Comparison of ENCODE assay signal across 8 mouse cellular contexts in genomic region chr10:63025016-63025415, GRCm38 (mm10). TPM values are rescaled to one million over a fixed set of nuclear protein-coding genes. Genes with fewer than 3 reads are reported as not detected.
DNase-seq lines count a peak whose midpoint lies in the region; ATAC-seq and TF ChIP-seq lines count a peak whose summit lies in the region.

No protein-coding gene starts in this region.

- H3K4me2 ChIP-seq in neural tube, embryonic 12.5 days (replicated peaks): peak overlapping the region; percentile 76

- peak overlapping the region; percentile 99; the same call in 1 of the 2 replicates for H3K9ac ChIP-seq in neural tube, embryonic 12.5 days

- 52% methylated on average over 2 of the region's 2 CpGs for WGBS in limb, embryonic 10.5 days
- 33% methylated on average over 2 of the region's 2 CpGs for WGBS in neural tube, embryonic 12.5 days

- no peaks in the 10 kb centered on the region for H3K27me3 ChIP-seq in limb, embryonic 10.5 days (ENCODE audit: low read depth, poor library complexity, severe bottlenecking)
- H3K27me3 ChIP-seq in neural tube, embryonic 12.5 days (replicated peaks): no peaks in the 10 kb centered on the region

- peak overlapping the region; percentile 99 for H3K27ac ChIP-seq in layer of hippocampus, adult 2 months
- H3K27ac ChIP-seq in limb, embryonic 10.5 days: peak overlapping the region; percentile 100
- peak overlapping the region; percentile 99 for H3K27ac ChIP-seq in neural tube, embryonic 12.5 days

- H3K9me3 ChIP-seq in limb, embryonic 10.5 days (replicated peaks): no peaks in the 10 kb centered on the region
- H3K9me3 ChIP-seq in neural tube, embryonic 12.5 days: no peaks in the 10 kb centered on the region

- peak overlapping the region; percentile 72 for H3K4me3 ChIP-seq in layer of hippocampus, adult 2 months
- H3K4me3 ChIP-seq in limb, embryonic 10.5 days: peak overlapping the region; percentile 97
- H3K4me3 ChIP-seq in neural tube, embryonic 12.5 days: peak overlapping the region; percentile 95; the same call in 1 of the 2 replicates

- H3K4me1 ChIP-seq in limb, embryonic 10.5 days: peaks cover 51% of the 10 kb centered on the region
- H3K4me1 ChIP-seq in neural tube, embryonic 12.5 days: peaks cover 48% of the 10 kb centered on the region

- TF ChIP-seq CTCF in layer of hippocampus, adult 2 months (conservative IDR thresholded peaks at IDR 0.05): no peak

- no peaks in the 10 kb centered on the region for H3K36me3 ChIP-seq in limb, embryonic 10.5 days
- no peaks in the 10 kb centered on the region for H3K36me3 ChIP-seq in neural tube, embryonic 12.5 days

- no peak for DNase-seq in layer of hippocampus, adult 2 months (ENCODE audit: low spot score in 2 of 2)
- no peak for DNase-seq in layer of hippocampus, postnatal 14 days (ENCODE audit: low spot score in 2 of 2)
- peak; percentile 34 for DNase-seq in embryo, embryonic 11 days
- DNase-seq in limb, embryonic 10.5 days (ENCODE audit: low spot score): no peak
- DNase-seq in ovary, postnatal 14 days (ENCODE audit: low spot score): no peak
- no peak for DNase-seq in cerebellum, adult 18-20 months

- ATAC-seq in neural tube, embryonic 12.5 days (ENCODE audit: low FRiP score, low read depth): no peak
- ATAC-seq in inflammation-experienced regulatory T-cells, adult 6 months: no peak

RNA-seq across cellular contexts. Expression of gene Pbld2, which starts 0.9 kb away (rescaled TPM):
- 1 to 10 TPM; 1.6 to 2.2 TPM for total RNA-seq in layer of hippocampus, adult 2 months (2021)
- 1 to 10 TPM; 1.8 to 3.0 TPM for total RNA-seq in layer of hippocampus, postnatal 14 days (2021)
- polyA plus RNA-seq in limb, embryonic 10.5 days (2016; fragmentation: Nextera tagmentation; extraction: Ambion mirVana): 0.94 and 1.1 TPM in 2 replicates
- polyA plus RNA-seq in neural tube, embryonic 12.5 days (2016; fragmentation: Nextera tagmentation; extraction: Ambion mirVana): 0.73 and 0.80 TPM in 2 replicates
- polyA plus RNA-seq in inflammation-experienced regulatory T-cells, adult 6 months (2017; shearing (Covaris generic)): under 1 TPM in 2 of 3 experiments, not detected in 1; 0.51 to 0.98 TPM

RNA-seq across cellular contexts. Expression of gene Hnrnph3, which starts 1.0 kb away (rescaled TPM):
- 10 to 100 TPM; 51.1 to 65.3 TPM for total RNA-seq in layer of hippocampus, adult 2 months (2021)
- total RNA-seq in layer of hippocampus, postnatal 14 days (2021): 10 to 100 TPM; 31.0 to 39.5 TPM
- polyA plus RNA-seq in limb, embryonic 10.5 days (2016; fragmentation: Nextera tagmentation; extraction: Ambion mirVana): 162 and 170 TPM in 2 replicates
- 232 and 247 TPM in 2 replicates for polyA plus RNA-seq in neural tube, embryonic 12.5 days (2016; fragmentation: Nextera tagmentation; extraction: Ambion mirVana)
- 100 to 1,000 TPM in 1 of 3 experiments, 10 to 100 TPM in 2; 61.1 to 117 (median 97.4) TPM for polyA plus RNA-seq in inflammation-experienced regulatory T-cells, adult 6 months (2017; shearing (Covaris generic))

RNA-seq across cellular contexts. Expression of gene Pbld1, which starts 34.9 kb away (rescaled TPM):
- under 1 TPM; 0.15 to 0.82 TPM for total RNA-seq in layer of hippocampus, adult 2 months (2021)
- total RNA-seq in layer of hippocampus, postnatal 14 days (2021): under 1 TPM; 0.21 to 0.48 TPM
- 1.9 and 2.4 TPM in 2 replicates for polyA plus RNA-seq in limb, embryonic 10.5 days (2016; fragmentation: Nextera tagmentation; extraction: Ambion mirVana)
- 1.2 and 1.3 TPM in 2 replicates for polyA plus RNA-seq in neural tube, embryonic 12.5 days (2016; fragmentation: Nextera tagmentation; extraction: Ambion mirVana)
- polyA plus RNA-seq in inflammation-experienced regulatory T-cells, adult 6 months (2017; shearing (Covaris generic)): under 1 TPM in 2 of 3 experiments, not detected in 1; 0.15 to 0.21 TPM

RNA-seq across cellular contexts. Expression of gene Rufy2, which starts 45.0 kb away (rescaled TPM):
- total RNA-seq in layer of hippocampus, adult 2 months (2021): 10 to 100 TPM; 83.2 to 90.5 TPM
- 10 to 100 TPM; 68.9 to 74.6 TPM for total RNA-seq in layer of hippocampus, postnatal 14 days (2021)
- polyA plus RNA-seq in limb, embryonic 10.5 days (2016; fragmentation: Nextera tagmentation; extraction: Ambion mirVana): 20.5 and 23.9 TPM in 2 replicates
- 36.3 and 39.1 TPM in 2 replicates for polyA plus RNA-seq in neural tube, embryonic 12.5 days (2016; fragmentation: Nextera tagmentation; extraction: Ambion mirVana)
- 10 to 100 TPM; 25.8 to 61.7 (median 43.9) TPM for polyA plus RNA-seq in inflammation-experienced regulatory T-cells, adult 6 months (2017; shearing (Covaris generic))
